Mouse (Mus musculus) kidney, adult 2 months (tissue): ENCODE measurements around the gene Oat.

Source experiments
- CTCF ChIP-seq: fragments of 200-500 bp; conservative IDR thresholded peaks from 2 replicates; pipeline ENCODE4 v1.5.1; 2011; ENCODE audit warnings: low read depth, mild to moderate bottlenecking, control low read depth, low read length, moderate library complexity, mixed read lengths; ENCODE audit not compliant: insufficient read depth, insufficient read length
- POLR2A ChIP-seq: fragments of 200-500 bp; IDR thresholded peaks from one replicate; pipeline ENCODE4 v1.6.1; 2011; ENCODE audit warnings: low read depth, low read length, control low read depth

DNA sequence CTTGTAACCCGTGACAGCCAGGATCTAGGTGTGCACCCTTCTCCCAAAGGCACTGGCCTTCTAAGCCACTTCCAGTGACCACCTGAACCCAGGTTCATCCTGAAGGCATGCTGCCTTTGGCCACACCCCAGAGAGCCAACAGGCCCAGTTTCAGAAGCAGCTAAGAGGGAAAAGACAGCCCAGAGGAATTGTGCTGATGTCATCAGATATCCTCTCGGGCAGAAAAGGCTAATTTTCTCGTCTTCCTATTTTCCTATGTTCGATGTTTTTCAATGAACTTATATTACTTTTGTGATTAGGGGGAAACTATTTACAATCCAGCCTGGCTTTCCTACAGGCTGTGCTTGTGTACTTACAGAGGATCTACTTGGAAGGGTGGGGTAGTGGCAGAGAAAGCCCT is 35.6 kb downstream of the Oat start:
- no peak for TF ChIP-seq CTCF
- TF ChIP-seq POLR2A: no peak
